Mouse (Mus musculus) lung, embryonic 16.5 days (tissue): ENCODE measurements around the gene Olfr157. TPM values are rescaled to one million over a fixed set of nuclear protein-coding genes. Genes with fewer than 3 reads are reported as not detected.
"Not testable (repeated sequence)": the region's sequence is repeated elsewhere in the genome, so short reads cannot be mapped to it uniquely, and the experiment has no call there.

Source experiments
- ATAC-seq: fragments of 200-750 bp; cut with Nextera tagmentation; 2 replicates; pipeline ENCODE4 v1.8.0; 2017; ENCODE audit warnings: low read depth, mild to moderate bottlenecking, moderate library complexity
- H3K27ac ChIP-seq: fragments of 300-500 bp; sonication (generic); 2 replicates; pipeline ENCODE4 v1.5.1; 2014; ENCODE audit warnings: mild to moderate bottlenecking, control low read depth, low read length
- H3K27me3 ChIP-seq: fragments of 300-500 bp; sonication (generic); 2 replicates; pipeline ENCODE4 v1.6.1; 2014; ENCODE audit warnings: low read depth, low read length, mixed read lengths; ENCODE audit not compliant: control insufficient read depth, insufficient read depth
- H3K36me3 ChIP-seq: fragments of 300-500 bp; sonication (generic); 2 replicates; pipeline ENCODE4 v1.6.1; 2014; ENCODE audit warnings: low read length; ENCODE audit not compliant: control insufficient read depth, insufficient read depth
- H3K4me1 ChIP-seq: fragments of 300-500 bp; sonication (generic); replicated peaks from 2 replicates; pipeline ENCODE4 v1.6.1; 2014; ENCODE audit warnings: low read length, mixed read lengths; ENCODE audit not compliant: control insufficient read depth, insufficient read depth
- H3K4me2 ChIP-seq: fragments of 300-500 bp; sonication (generic); 2 replicates; pipeline ENCODE4 v1.6.1; 2014; ENCODE audit warnings: low read depth, low read length, control low read depth
- H3K4me3 ChIP-seq: fragments of 300-500 bp; sonication (generic); 2 replicates; pipeline ENCODE4 v1.5.1; 2014; ENCODE audit warnings: mild to moderate bottlenecking, low read length, control low read depth
- H3K9ac ChIP-seq: fragments of 300-500 bp; sonication (generic); 2 replicates; pipeline ENCODE4 v1.6.1; 2014; ENCODE audit warnings: low read length, control low read depth
- H3K9me3 ChIP-seq: fragments of 300-500 bp; sonication (generic); 2 replicates; pipeline ENCODE4 v1.6.1; 2016; ENCODE audit warnings: low read length; ENCODE audit not compliant: control insufficient read depth
- WGBS: fragments of 180-500 bp; shearing (Covaris S2); extraction: QIAGEN DNeasy Blood & Tissue Kit; methylation state at CpG from one replicate; pipeline ENCODE4 v1.1.7; 2014; 5-methylcytosine and 5-hydroxymethylcytosine counted together
- polyA plus RNA-seq: library from polyadenylated mRNA; unstranded; fragments of >200 nt; fragmentation: Nextera tagmentation; extraction: Ambion mirVana; gene quantifications from 2 replicates; pipeline ENCODE4 v1.2.1, GENCODE M21; 2015

Gene Olfr157
- polyA plus RNA-seq, 1 experiment from 2014 or later = not detected

DNA sequence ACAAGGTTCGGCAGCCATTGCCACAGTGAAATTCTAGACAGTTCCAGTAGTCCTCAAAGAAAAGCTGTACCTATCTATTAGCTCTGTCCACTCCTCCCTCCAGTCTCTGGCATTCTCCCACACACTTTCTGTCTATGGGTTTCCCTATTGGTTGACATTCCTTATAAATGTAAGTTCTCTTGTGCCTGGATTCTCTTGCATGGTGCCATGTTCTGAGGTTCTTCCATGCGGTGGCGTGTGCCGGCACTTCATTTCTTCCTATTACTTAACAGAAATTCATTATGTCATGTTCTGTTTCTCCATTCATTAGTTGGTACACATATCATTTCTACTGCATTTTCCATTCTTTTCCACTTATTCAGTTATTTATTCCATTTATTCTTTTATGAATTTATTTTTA lies 11.2 kb downstream of the Olfr157 start:
- Histone ChIP-seq H3K4me3 (no peak overlapping the region), H3K4me2 (no peak overlapping the region), H3K36me3 (no peaks in the 10 kb centered on the region), H3K9me3 (no peaks in the 10 kb centered on the region), H3K27me3 (no peaks in the 10 kb centered on the region), H3K9ac (no peak overlapping the region), H3K27ac (no peak overlapping the region), H3K4me1 (no peaks in the 10 kb centered on the region)
- ATAC-seq = no peak
- 84% methylated on average over 4 of the region's 4 CpGs for WGBS

DNA sequence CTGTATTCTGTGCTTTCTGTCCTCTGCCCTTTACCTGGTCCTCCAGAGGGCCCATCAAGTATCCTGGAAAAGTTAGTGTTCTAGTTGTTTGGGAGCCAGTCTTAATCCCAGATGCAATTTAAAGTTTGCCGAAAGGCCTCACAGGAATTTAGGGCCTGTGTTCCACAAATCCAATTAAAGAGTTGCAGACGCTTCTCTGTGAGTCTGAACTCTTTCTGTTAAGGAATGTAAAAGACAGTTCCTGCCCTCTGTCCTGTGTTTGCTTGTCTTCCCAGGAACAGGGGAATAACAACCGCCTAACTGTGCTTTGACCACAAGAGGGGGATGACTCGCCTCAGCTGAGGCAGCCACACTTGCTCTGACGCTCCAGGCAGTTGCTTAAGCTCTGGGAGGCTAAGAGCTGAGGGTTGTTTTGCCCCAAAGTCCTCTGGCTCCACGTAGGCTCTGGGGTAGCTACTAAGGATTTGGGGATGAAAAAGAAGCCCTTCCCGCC lies 16.1 kb downstream of the Olfr157 start, which contains the start of gene Olfr156:
Olfr156 (minus strand) TSS at position 51 of the 493 bp plus-strand sequence.
- Histone ChIP-seq H3K4me1 (no peaks in the 10 kb centered on the region), H3K27ac (no peak within 1 kb of the TSS), H3K4me3 (no peak within 1 kb of the TSS), H3K4me2 (no peak within 1 kb of the TSS), H3K9ac (no peak within 1 kb of the TSS), H3K27me3 (no peaks in the 10 kb centered on the region), H3K9me3 (no peaks in the 10 kb centered on the region), H3K36me3 (no peaks in the 10 kb centered on the region)
- WGBS = 14% methylated on average over 7 of the region's 7 CpGs
- ATAC-seq = no peak

DNA sequence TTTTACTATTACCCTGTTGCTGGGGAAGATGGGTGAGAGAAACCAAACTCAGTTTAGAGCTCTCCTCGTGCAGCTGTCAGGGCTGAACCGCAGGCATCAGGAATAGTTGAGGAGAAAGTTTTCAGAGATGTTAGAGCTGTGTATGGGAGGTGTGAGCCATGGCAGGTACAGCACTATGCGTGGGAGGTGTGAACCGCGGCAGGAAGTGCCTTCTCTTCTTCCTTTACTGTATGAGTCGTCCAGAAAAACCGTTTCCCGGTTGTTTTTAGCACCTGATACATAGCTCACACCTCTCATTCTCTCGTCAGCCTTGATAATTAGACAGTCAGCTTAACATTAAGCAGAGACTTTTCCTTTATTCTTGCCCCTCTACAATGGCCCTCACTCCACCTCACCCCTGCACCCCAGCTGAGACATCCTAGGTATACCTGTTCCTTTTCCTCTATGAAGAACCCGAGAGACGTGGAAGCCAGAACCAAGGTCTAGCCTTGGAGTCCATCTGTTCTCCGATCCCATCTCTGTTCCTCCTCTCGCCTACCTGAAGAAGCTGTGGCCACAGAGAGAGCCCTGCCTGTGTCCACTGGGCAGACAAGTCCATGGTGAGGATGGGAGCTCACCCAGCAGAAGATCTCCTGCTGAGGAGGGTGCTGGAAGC lies 17.0 kb downstream of the Olfr157 start:
- Histone ChIP-seq H3K4me2 (no peak overlapping the region), H3K9ac (no peak overlapping the region), H3K9me3 (no peaks in the 10 kb centered on the region), H3K4me1 (no peaks in the 10 kb centered on the region), H3K36me3 (no peaks in the 10 kb centered on the region), H3K27me3 (no peaks in the 10 kb centered on the region), H3K4me3 (no peak overlapping the region), H3K27ac (no peak overlapping the region)
- ATAC-seq = no peak
- WGBS = 71% methylated on average over 13 of the region's 13 CpGs

DNA sequence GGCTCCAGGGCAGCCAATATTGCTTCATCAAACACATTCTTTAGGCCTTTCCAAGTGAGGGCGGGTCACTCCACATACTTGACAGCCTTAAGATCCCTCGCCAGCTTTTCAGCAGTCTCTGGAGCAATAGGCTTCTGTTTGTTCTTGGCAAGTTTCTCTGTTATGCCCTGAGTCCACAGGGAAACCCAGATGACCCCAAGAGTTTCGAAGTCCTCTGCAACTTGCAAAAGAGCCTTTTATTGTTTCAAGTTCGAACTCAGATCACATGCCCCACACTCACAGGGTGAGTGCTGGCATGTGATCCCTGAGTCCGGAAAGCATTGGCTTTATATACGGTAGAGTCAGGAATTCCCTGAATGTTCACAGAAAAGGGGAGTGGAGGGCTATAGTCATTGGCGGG lies 41.1 kb downstream of the Olfr157 start:
- H3K4me2 ChIP-seq = no peak overlapping the region
- ATAC-seq = 0 out of 2 replicates have a peak, but pooled peaks have one; percentile 41
- H3K27me3 ChIP-seq = no peaks in the 10 kb centered on the region
- H3K9ac ChIP-seq = no peak overlapping the region
- H3K4me3 ChIP-seq = no peak overlapping the region
- WGBS = 53% methylated on average over 7 of the region's 7 CpGs
- H3K36me3 ChIP-seq = no peaks in the 10 kb centered on the region
- H3K27ac ChIP-seq = no peak overlapping the region
- no peaks in the 10 kb centered on the region for H3K9me3 ChIP-seq
- H3K4me1 ChIP-seq = no peaks in the 10 kb centered on the region

DNA sequence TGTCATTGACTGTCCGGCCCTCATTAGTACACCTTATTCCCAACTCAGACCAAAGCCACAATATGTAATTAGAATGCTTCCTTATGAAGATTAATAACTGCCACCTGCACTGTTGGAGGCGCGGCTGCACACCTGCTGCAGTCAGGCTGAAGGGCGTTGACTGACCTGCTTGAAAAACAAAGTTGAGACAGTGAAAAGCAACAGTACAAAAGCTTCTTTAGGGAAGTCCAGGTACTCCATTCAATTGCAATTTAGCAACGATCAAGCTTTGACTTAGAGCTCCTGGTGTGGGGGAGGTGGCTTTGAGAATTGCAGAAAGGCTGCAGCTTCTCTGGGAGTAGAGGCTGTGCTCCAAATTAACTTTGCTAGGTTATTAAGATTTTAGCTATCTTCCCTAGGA lies 44.2 kb downstream of the Olfr157 start:
- H3K4me3 ChIP-seq, H3K4me2 ChIP-seq, H3K4me1 ChIP-seq, H3K27ac ChIP-seq, H3K27me3 ChIP-seq, H3K9me3 ChIP-seq, ATAC-seq, H3K9ac ChIP-seq, H3K36me3 ChIP-seq: not testable (repeated sequence)
- WGBS = 83% methylated on average over 5 of the region's 5 CpGs

DNA sequence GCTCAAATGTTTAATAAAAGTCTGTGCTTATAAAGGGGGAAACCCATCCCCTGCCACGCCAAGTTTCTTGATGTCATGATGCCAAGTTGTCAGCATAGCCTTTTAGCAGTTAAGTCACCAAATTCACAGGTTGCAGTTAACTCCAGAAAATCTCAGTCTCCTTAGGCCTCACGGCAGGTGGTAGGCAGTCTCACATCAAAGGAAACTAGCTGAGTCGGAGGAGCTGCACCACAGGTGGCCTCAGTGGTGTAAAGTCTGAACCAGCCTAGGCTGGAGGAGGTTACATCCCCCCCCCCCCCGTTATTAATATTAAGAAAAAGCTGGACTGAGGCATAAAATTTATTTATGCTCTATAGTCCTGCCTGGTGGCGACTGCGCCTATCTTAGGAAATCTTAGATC lies 44.7 kb downstream of the Olfr157 start:
- Histone ChIP-seq H3K9me3 (no peaks in the 10 kb centered on the region), H3K4me1 (no peaks in the 10 kb centered on the region), H3K27me3 (no peaks in the 10 kb centered on the region), H3K27ac (no peak overlapping the region), H3K4me3 (no peak overlapping the region), H3K36me3 (no peaks in the 10 kb centered on the region), H3K9ac (no peak overlapping the region), H3K4me2 (no peak overlapping the region)
- no peak for ATAC-seq
- WGBS = 72% methylated on average over 6 of the region's 6 CpGs

Other genes starting within 250 kb of the Olfr157 start
- 11.1 and 11.6 TPM in 2 replicates for gene Npr2, start 208.3 kb downstream of the Olfr157 start, polyA plus RNA-seq
- 9.0 and 9.6 TPM in 2 replicates for gene Spag8, start 186.6 kb downstream of the Olfr157 start, polyA plus RNA-seq
- gene Hint2, start 183.7 kb downstream of the Olfr157 start, polyA plus RNA-seq = 120 and 127 TPM in 2 replicates
- gene Tmem8b, start 171.2 kb downstream of the Olfr157 start, polyA plus RNA-seq = 4.8 and 5.4 TPM in 2 replicates
- 2.2 and 2.8 TPM in 2 replicates for gene Fam221b, start 171.1 kb downstream of the Olfr157 start, polyA plus RNA-seq
- not detected in 2 replicates for gene Olfr70, start 139.4 kb downstream of the Olfr157 start, polyA plus RNA-seq
- gene Olfr71, start 129.9 kb downstream of the Olfr157 start, polyA plus RNA-seq = 0.08 and 0.16 TPM in 2 replicates
- gene Hrct1, start 113.0 kb downstream of the Olfr157 start, polyA plus RNA-seq = 2.0 and 2.9 TPM in 2 replicates
- 1.2 and 2.1 TPM in 2 replicates for gene Spaar, start 110.2 kb downstream of the Olfr157 start, polyA plus RNA-seq
- not detected in 2 replicates for gene Olfr159, start 69.2 kb downstream of the Olfr157 start, polyA plus RNA-seq
- gene Olfr156, start 16.3 kb downstream of the Olfr157 start, polyA plus RNA-seq = not detected in 2 replicates
- gene Olfr155, start 11.4 kb upstream of the Olfr157 start, polyA plus RNA-seq = not detected in 2 replicates
- gene Reck, start 35.3 kb upstream of the Olfr157 start, polyA plus RNA-seq = 24.1 and 25.2 TPM in 2 replicates
- 57.8 and 59.6 TPM in 2 replicates for gene Glipr2, start 117.2 kb upstream of the Olfr157 start, polyA plus RNA-seq
- not detected in 2 replicates for gene Ccin, start 143.3 kb upstream of the Olfr157 start, polyA plus RNA-seq
- 186 and 199 TPM in 2 replicates for gene Clta, start 164.3 kb upstream of the Olfr157 start, polyA plus RNA-seq
- 47.9 TPM in 2 replicates for gene Gne, start 244.0 kb upstream of the Olfr157 start, polyA plus RNA-seq